ENCODE assay signal across 11 mouse cellular contexts in genomic region chr14:27948391-27948790, GRCm38 (mm10).
A peak's percentile ranks its signal among the peaks of the same experiment; 100 is the strongest.
DNase-seq lines count a peak whose midpoint lies in the region; ATAC-seq and TF ChIP-seq lines count a peak whose summit lies in the region.
"Had no signal": no experiment of that assay in that cellular context is flagged by ENCODE, and none has a peak within 500 bp of the region (broad histone marks: within the 10 kb centered on the region; RNA-seq: fewer than 3 reads in every experiment).

No protein-coding gene starts in this region.

- no peaks in the 10 kb centered on the region for H3K9me3 ChIP-seq in kidney, embryonic 15.5 days (replicated peaks)
- H3K9me3 ChIP-seq: embryonic facial prominence, embryonic 15.5 days had no signal

- no peak for ATAC-seq in kidney, embryonic 15.5 days (replicated peaks; ENCODE audit: low FRiP score)
- ATAC-seq: inflammation-experienced regulatory T-cells, adult 6 months had no signal

- 0 out of 2 replicates have a peak, but pooled peaks cover 3% of the 10 kb centered on the region for H3K4me1 ChIP-seq in kidney, embryonic 15.5 days
- H3K4me1 ChIP-seq: embryonic facial prominence, embryonic 15.5 days had no signal

- WGBS in kidney, embryonic 15.5 days = 74% methylated on average over 8 of the region's 8 CpGs

- DNase-seq in adrenal gland, postnatal 25 days = peak; percentile 2
- DNase-seq in adrenal gland, adult 18-20 months (ENCODE audit: low spot score in 2 of 2) = no peak
- peak; percentile 21 for DNase-seq in kidney, postnatal 10 days
- DNase-seq in brain, embryonic 14.5 days (ENCODE audit: low read depth) = peak; percentile 51
- peak; percentile 24 for DNase-seq in lung, postnatal 10 days
- no peak for DNase-seq in urinary bladder, postnatal 36 days (ENCODE audit: low spot score in 2 of 2)
- no peak for DNase-seq in right cerebral cortex, postnatal 36 days (ENCODE audit: low spot score in 2 of 2)

- no peak for TF ChIP-seq POLR2A in brain, embryonic 14.5 days (IDR thresholded peaks at IDR 0.05; ENCODE audit: borderline replicate concordance, extremely low read depth, insufficient read depth, insufficient read length, poor library complexity, severe bottlenecking)

- H3K9ac ChIP-seq in kidney, embryonic 15.5 days = no peak overlapping the region
- H3K9ac ChIP-seq: embryonic facial prominence, embryonic 15.5 days had no signal

- H3K27me3 ChIP-seq in kidney, embryonic 15.5 days = no peaks in the 10 kb centered on the region
- H3K27me3 ChIP-seq: embryonic facial prominence, embryonic 15.5 days had no signal

- no peak overlapping the region for H3K4me3 ChIP-seq in kidney, embryonic 15.5 days (replicated peaks)
- H3K4me3 ChIP-seq: embryonic facial prominence, embryonic 15.5 days had no signal

- H3K27ac ChIP-seq in kidney, embryonic 15.5 days = no peak overlapping the region
- H3K27ac ChIP-seq: embryonic facial prominence, embryonic 15.5 days; macrophage had no signal

- no peaks in the 10 kb centered on the region for H3K36me3 ChIP-seq in kidney, embryonic 15.5 days
- H3K36me3 ChIP-seq: embryonic facial prominence, embryonic 15.5 days had no signal

- no peak overlapping the region for H3K4me2 ChIP-seq in kidney, embryonic 15.5 days
- H3K4me2 ChIP-seq: embryonic facial prominence, embryonic 15.5 days had no signal

- TF ChIP-seq CTCF in brain, embryonic 14.5 days (IDR thresholded peaks at IDR 0.05; ENCODE audit: borderline replicate concordance, extremely low read depth, insufficient read depth, insufficient read length) = peak; percentile 53; the same call in 1 of the 2 replicates

Comparison
In these comparisons a context has a peak if more than half of its experiments do, and no peak if none do; other contexts are left out.
1. DNase-seq: peak in adrenal gland, postnatal 25 days (single experiment), kidney, postnatal 10 days (single experiment), brain, embryonic 14.5 days (single experiment) and lung, postnatal 10 days (single experiment); none in adrenal gland, adult 18-20 months (0 of 2), urinary bladder, postnatal 36 days (0 of 2) and right cerebral cortex, postnatal 36 days (0 of 2).